Mouse (Mus musculus) kidney, adult 2 months (tissue): Measurements from ENCODE around the gene Gja10.

ENCODE experiments used
- CTCF ChIP-seq: fragments of 200-500 bp; conservative IDR thresholded peaks from 2 replicates; pipeline ENCODE4 v1.5.1; 2011; ENCODE audit warnings: low read depth, mild to moderate bottlenecking, control low read depth, low read length, moderate library complexity, mixed read lengths; ENCODE audit not compliant: insufficient read depth, insufficient read length
- POLR2A ChIP-seq: fragments of 200-500 bp; IDR thresholded peaks from one replicate; pipeline ENCODE4 v1.6.1; 2011; ENCODE audit warnings: low read depth, low read length, control low read depth

DNA sequence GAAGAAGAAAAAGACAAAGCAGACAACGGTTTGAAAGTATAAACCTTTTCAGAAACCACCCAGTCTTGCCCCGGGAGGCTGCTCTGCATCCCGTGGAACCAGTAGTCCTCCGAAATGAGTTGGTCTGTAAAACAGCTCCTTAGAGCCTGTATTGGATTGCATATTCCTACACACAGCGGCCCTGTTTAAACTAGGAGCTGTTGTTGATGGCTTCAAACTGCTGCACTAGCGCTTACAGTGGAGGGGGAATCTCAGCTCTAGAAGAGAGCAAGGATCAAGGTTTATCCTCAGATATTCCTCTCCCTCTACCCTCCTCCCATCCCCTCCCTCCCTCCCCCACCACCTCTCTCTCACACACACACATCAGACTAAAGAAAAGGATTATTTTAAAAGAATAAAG lies 18.4 kb downstream of the Gja10 start:
- TF ChIP-seq CTCF: no peak
- TF ChIP-seq POLR2A: no peak
